Mouse (Mus musculus) lung, embryonic 14.5 days (tissue): Measurements from ENCODE around the gene Fcer1g. TPM values are rescaled to one million over a fixed set of nuclear protein-coding genes. Genes with fewer than 3 reads are reported as not detected.

Source experiments
- ATAC-seq: fragments of 200-750 bp; cut with Nextera tagmentation; 2 replicates; pipeline ENCODE4 v1.8.0; 2017; ENCODE audit warnings: mild to moderate bottlenecking, moderate TSS enrichment, moderate library complexity; ENCODE audit not compliant: insufficient read depth
- DNase-seq: peaks from one replicate; pipeline ENCODE4 v3.0.0-alpha.2; 2015
- H3K27ac ChIP-seq: fragments of 300-500 bp; sonication (generic); 2 replicates; pipeline ENCODE4 v1.5.1; 2014; ENCODE audit warnings: low read depth, mild to moderate bottlenecking, moderate library complexity
- H3K27me3 ChIP-seq: fragments of 300-500 bp; sonication (generic); 2 replicates; pipeline ENCODE4 v1.6.1; 2014; ENCODE audit warnings: low read length, control low read depth; ENCODE audit not compliant: insufficient read depth
- H3K36me3 ChIP-seq: fragments of 300-500 bp; sonication (generic); 2 replicates; pipeline ENCODE4 v1.6.1; 2014; ENCODE audit warnings: control low read depth; ENCODE audit not compliant: insufficient read depth
- H3K4me1 ChIP-seq: fragments of 300-500 bp; sonication (generic); 2 replicates; pipeline ENCODE4 v1.6.1; 2014; ENCODE audit warnings: antibody characterized with exemption, control low read depth; ENCODE audit not compliant: insufficient read depth
- H3K4me2 ChIP-seq: fragments of 300-500 bp; sonication (generic); 2 replicates; pipeline ENCODE4 v1.6.1; 2014; ENCODE audit warnings: mild to moderate bottlenecking
- H3K4me3 ChIP-seq: fragments of 300-500 bp; sonication (generic); 2 replicates; pipeline ENCODE4 v1.5.1; 2014; ENCODE audit warnings: low read depth, low read length
- H3K9ac ChIP-seq: fragments of 300-500 bp; sonication (generic); 2 replicates; pipeline ENCODE4 v1.6.1; 2014
- H3K9me3 ChIP-seq: fragments of 300-500 bp; sonication (generic); 2 replicates; pipeline ENCODE4 v1.6.1; 2016; ENCODE audit warnings: low read depth, low read length, control low read depth
- CTCF ChIP-seq: IDR thresholded peaks from 2 replicates; pipeline ENCODE4 v1.5.1; 2016; ENCODE audit warnings: antibody characterized with exemption, low read depth
- WGBS: fragments of 180-500 bp; shearing (Covaris S2); extraction: QIAGEN DNeasy Blood & Tissue Kit; methylation state at CpG from one replicate; pipeline ENCODE4 v1.1.7; 2014; 5-methylcytosine and 5-hydroxymethylcytosine counted together
- polyA plus RNA-seq: library from polyadenylated mRNA; unstranded; fragments of >200 nt; fragmentation: Nextera tagmentation; extraction: Ambion mirVana; gene quantifications from 2 replicates; pipeline ENCODE4 v1.2.1, GENCODE M21; 2014

The Fcer1g gene
- polyA plus RNA-seq, 1 experiment from 2014 or later, result 44.2 TPM

- no peak for TF ChIP-seq CTCF
- no peaks in the 10 kb centered on the region for H3K4me1 ChIP-seq
- no peak within 1 kb of the TSS for H3K9ac ChIP-seq
- H3K4me3 ChIP-seq, result no peak within 1 kb of the TSS
- no peak within 1 kb of the TSS for H3K4me2 ChIP-seq
- 67% methylated on average over 10 of the region's 10 CpGs for WGBS
- no peaks in the 10 kb centered on the region for H3K27me3 ChIP-seq
- H3K27ac ChIP-seq, result no peak within 1 kb of the TSS
- H3K9me3 ChIP-seq, result no peaks in the 10 kb centered on the region
- DNase-seq (no peak), ATAC-seq (no peak)
- H3K36me3 ChIP-seq, result peaks cover 7% of the 10 kb centered on the region; the same call in 1 of the 2 replicates
Measured at GRCm38 (mm10) chr1:171213801-171214496, 20.2 kb downstream of the Fcer1g start, which contains the start of gene Nr1i3. Gene Nr1i3, plus strand, starts transcription at chr1:171213970.

DNA sequence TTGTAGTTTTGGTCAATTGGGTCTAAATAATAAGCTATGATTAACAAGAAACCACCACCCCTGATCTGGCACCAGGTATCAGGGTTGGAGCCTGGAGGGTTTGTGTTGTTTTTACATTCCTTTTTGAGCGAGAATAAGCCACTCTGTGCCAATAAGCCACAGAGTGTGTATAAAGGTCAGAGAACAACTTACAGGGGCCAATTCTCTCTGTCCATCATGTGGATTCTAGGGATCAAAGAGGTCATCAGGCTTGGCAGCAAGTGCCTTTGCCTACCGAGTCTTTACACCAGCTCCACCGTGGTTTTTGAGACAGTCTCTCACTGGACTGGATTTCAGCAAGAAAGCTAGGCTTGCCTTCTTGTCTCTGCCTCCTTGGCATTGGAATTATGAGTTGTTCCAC, 21.3 kb downstream of the Fcer1g start:
- WGBS, result 33% methylated on average over 3 of the region's 3 CpGs
- Histone ChIP-seq H3K36me3 (no peaks in the 10 kb centered on the region), H3K9ac (no peak overlapping the region), H3K4me1 (no peaks in the 10 kb centered on the region), H3K4me3 (no peak overlapping the region), H3K9me3 (no peaks in the 10 kb centered on the region), H3K27me3 (no peaks in the 10 kb centered on the region), H3K4me2 (no peak overlapping the region), H3K27ac (no peak overlapping the region)
- no peak for DNase-seq
- TF ChIP-seq CTCF, result no peak
- ATAC-seq, result no peak

DNA sequence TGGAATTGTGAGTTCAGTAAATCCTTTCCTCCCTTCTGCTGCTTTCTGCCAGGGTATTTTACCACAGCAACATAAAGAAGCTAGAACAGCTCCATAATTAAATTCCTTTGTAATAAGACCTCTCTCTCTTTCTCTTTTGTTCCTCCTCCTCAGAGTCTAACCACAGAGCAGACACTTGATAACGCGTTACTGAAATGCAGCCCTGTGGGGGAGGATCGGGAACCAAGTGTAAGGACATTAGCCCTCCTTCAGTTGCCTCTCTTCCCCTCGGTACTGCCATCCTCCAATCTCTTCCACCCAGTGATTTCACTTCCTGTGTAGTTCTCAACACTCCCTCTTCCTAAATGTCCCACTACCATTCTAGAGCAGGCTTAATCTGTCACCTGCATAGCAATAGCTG, 24.8 kb downstream of the Fcer1g start:
- Histone ChIP-seq H3K4me1 (no peaks in the 10 kb centered on the region), H3K9me3 (no peaks in the 10 kb centered on the region), H3K4me3 (no peak overlapping the region), H3K9ac (no peak overlapping the region), H3K36me3 (no peaks in the 10 kb centered on the region), H3K27ac (no peak overlapping the region), H3K4me2 (no peak overlapping the region), H3K27me3 (no peaks in the 10 kb centered on the region)
- TF ChIP-seq CTCF, result no peak
- 8% methylated on average over 4 of the region's 4 CpGs for WGBS
- DNase-seq (no peak), ATAC-seq (no peak)

- no peaks in the 10 kb centered on the region for H3K9me3 ChIP-seq
- WGBS, result 66% methylated on average over 6 of the region's 6 CpGs
- H3K4me2 ChIP-seq, result no peak overlapping the region
- H3K27me3 ChIP-seq, result no peaks in the 10 kb centered on the region
- H3K27ac ChIP-seq, result no peak overlapping the region
- H3K4me3 ChIP-seq, result no peak overlapping the region
- no peaks in the 10 kb centered on the region for H3K36me3 ChIP-seq
- TF ChIP-seq CTCF, result no peak
- DNase-seq, result no peak
- ATAC-seq, result no peak
- H3K9ac ChIP-seq, result no peak overlapping the region
- H3K4me1 ChIP-seq, result no peaks in the 10 kb centered on the region
Measured at GRCm38 (mm10) chr1:171205704-171206493, 28.3 kb downstream of the Fcer1g start.

DNA sequence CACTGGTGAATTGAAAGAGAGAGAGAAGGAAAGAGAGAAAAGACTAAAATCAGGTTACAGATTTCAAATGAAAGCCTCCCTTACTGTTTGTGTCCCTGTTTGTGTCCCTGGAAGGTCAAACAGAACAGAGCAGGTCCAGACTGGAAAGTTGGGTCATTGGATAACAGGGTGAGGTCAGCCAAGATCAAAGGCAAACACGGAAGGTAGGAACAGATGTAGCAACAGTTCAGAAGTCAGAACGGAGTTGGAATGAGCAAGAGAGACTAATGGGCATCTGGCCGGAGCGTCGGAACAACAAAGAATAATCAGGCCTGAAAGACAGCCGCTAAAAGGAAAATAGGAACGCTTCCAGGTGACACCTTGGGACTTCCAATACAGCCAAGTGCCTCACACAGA, 29.9 kb downstream of the Fcer1g start:
- no peak overlapping the region for H3K4me2 ChIP-seq
- H3K36me3 ChIP-seq, result no peaks in the 10 kb centered on the region
- H3K27me3 ChIP-seq, result no peaks in the 10 kb centered on the region
- H3K9ac ChIP-seq, result no peak overlapping the region
- WGBS, result 59% methylated on average over 7 of the region's 7 CpGs
- no peak for DNase-seq
- TF ChIP-seq CTCF, result no peak
- H3K4me1 ChIP-seq, result no peaks in the 10 kb centered on the region
- no peak overlapping the region for H3K4me3 ChIP-seq
- H3K27ac ChIP-seq, result no peak overlapping the region
- ATAC-seq, result no peak
- H3K9me3 ChIP-seq, result no peaks in the 10 kb centered on the region

- H3K4me2 ChIP-seq, result no peak overlapping the region
- no peaks in the 10 kb centered on the region for H3K9me3 ChIP-seq
- no peaks in the 10 kb centered on the region for H3K4me1 ChIP-seq
- no peak overlapping the region for H3K4me3 ChIP-seq
- H3K9ac ChIP-seq, result no peak overlapping the region
- no peak overlapping the region for H3K27ac ChIP-seq
- no peaks in the 10 kb centered on the region for H3K36me3 ChIP-seq
- no peak for ATAC-seq
- no peak for DNase-seq
- WGBS, result 48% methylated on average over 11 of the region's 11 CpGs
- no peaks in the 10 kb centered on the region for H3K27me3 ChIP-seq
- TF ChIP-seq CTCF, result no peak
Measured at GRCm38 (mm10) chr1:171203471-171204248, 30.5 kb downstream of the Fcer1g start.

GRCm38 (mm10) chr1:171200769-171201168, 33.4 kb downstream of the Fcer1g start:
- Histone ChIP-seq H3K4me2 (no peak overlapping the region), H3K4me1 (no peaks in the 10 kb centered on the region; the same call in 1 of the 2 replicates), H3K36me3 (no peaks in the 10 kb centered on the region), H3K27ac (no peak overlapping the region), H3K9ac (no peak overlapping the region), H3K9me3 (no peaks in the 10 kb centered on the region), H3K27me3 (peaks cover 15% of the 10 kb centered on the region), H3K4me3 (no peak overlapping the region)
- ATAC-seq, result no peak
- 96% methylated on average over 1 of the region's 1 CpGs for WGBS
- DNase-seq, result no peak
- TF ChIP-seq CTCF, result no peak
